Mouse (Mus musculus) cerebellum, adult 9-10 months (tissue): ENCODE results near the gene Dio1.
A peak's percentile ranks its signal among the peaks of the same experiment; 100 is the strongest.

Source experiments
- DNase-seq: peaks from one replicate; pipeline ENCODE4 v3.0.0; 2022

The Dio1 gene

GRCm38 (mm10) chr4:107299779-107300340 is 7.1 kb downstream of the Dio1 start:
- no peak for DNase-seq

GRCm38 (mm10) chr4:107298071-107298606 is 8.8 kb downstream of the Dio1 start:
- DNase-seq: no peak

GRCm38 (mm10) chr4:107292273-107292662 is 14.7 kb downstream of the Dio1 start:
- DNase-seq: no peak

GRCm38 (mm10) chr4:107291611-107292272 is 15.2 kb downstream of the Dio1 start:
- no peak for DNase-seq

GRCm38 (mm10) chr4:107287517-107287916 is 19.5 kb downstream of the Dio1 start:
- no peak for DNase-seq

- no peak for DNase-seq
These were observed 20.6 kb downstream of the Dio1 start for GRCm38 (mm10) chr4:107286386-107286785.

GRCm38 (mm10) chr4:107285446-107286200 is 21.3 kb downstream of the Dio1 start:
- no peak for DNase-seq

GRCm38 (mm10) chr4:107280843-107281475 is 26.0 kb downstream of the Dio1 start:
- DNase-seq: no peak

- DNase-seq: no peak
These were observed 28.7 kb downstream of the Dio1 start for GRCm38 (mm10) chr4:107278188-107278707.

GRCm38 (mm10) chr4:107274511-107274910 is 32.5 kb downstream of the Dio1 start:
- no peak for DNase-seq

- no peak for DNase-seq
These were observed 33.3 kb downstream of the Dio1 start for GRCm38 (mm10) chr4:107273683-107274082.

GRCm38 (mm10) chr4:107260001-107260400 is 47.0 kb downstream of the Dio1 start:
- no peak for DNase-seq

- peak; percentile 46 for DNase-seq
These were observed 52.6 kb downstream of the Dio1 start for GRCm38 (mm10) chr4:107254414-107254813.

GRCm38 (mm10) chr4:107253125-107254091 is 53.6 kb downstream of the Dio1 start, which contains the start of the genes Lrrc42 and Hspb11:
TSS of gene Lrrc42 (minus strand) at chr4:107253532.
TSS of gene Hspb11 (plus strand) at chr4:107253593.
- DNase-seq: peak; percentile 95

- peak; percentile 44 for DNase-seq
These were observed 54.4 kb downstream of the Dio1 start for GRCm38 (mm10) chr4:107252522-107252921.

- peak; percentile 68 for DNase-seq
These were observed 56.5 kb downstream of the Dio1 start for GRCm38 (mm10) chr4:107250494-107250893.

- no peak for DNase-seq
These were observed 57.5 kb downstream of the Dio1 start for GRCm38 (mm10) chr4:107249471-107249870.

- no peak for DNase-seq
These were observed 58.9 kb downstream of the Dio1 start for GRCm38 (mm10) chr4:107248061-107248460.

- no peak for DNase-seq
These were observed 59.9 kb downstream of the Dio1 start for GRCm38 (mm10) chr4:107247110-107247509.

- DNase-seq: no peak
These were observed 60.9 kb downstream of the Dio1 start for GRCm38 (mm10) chr4:107246040-107246439.

- DNase-seq: no peak
These were observed 61.6 kb downstream of the Dio1 start for GRCm38 (mm10) chr4:107245368-107245767.
